Mouse (Mus musculus) midbrain, postnatal 0 days (tissue): ENCODE results near the gene Ccdc146. TPM values are rescaled to one million over a fixed set of nuclear protein-coding genes. Genes with fewer than 3 reads are reported as not detected.

ENCODE experiments used
- ATAC-seq: fragments of 200-750 bp; cut with Nextera tagmentation; 2 replicates; pipeline ENCODE4 v1.8.0; 2017; ENCODE audit warnings: moderate number of reproducible peaks, mild to moderate bottlenecking, moderate TSS enrichment, moderate library complexity; ENCODE audit not compliant: low FRiP score
- DNase-seq: peaks from one replicate; pipeline ENCODE4 v3.0.0-alpha.2; 2015; ENCODE audit warnings: low spot score
- H3K27ac ChIP-seq: fragments of 300-500 bp; sonication (generic); 2 replicates; pipeline ENCODE4 v1.5.1; 2014; ENCODE audit warnings: low read depth, mild to moderate bottlenecking, low read length, mixed read lengths
- H3K27me3 ChIP-seq: fragments of 300-500 bp; sonication (generic); 2 replicates; pipeline ENCODE4 v1.6.1; 2014; ENCODE audit warnings: low read length, control low read depth, mixed read lengths; ENCODE audit not compliant: insufficient read depth
- H3K36me3 ChIP-seq: fragments of 300-500 bp; sonication (generic); 2 replicates; pipeline ENCODE4 v1.6.1; 2014; ENCODE audit warnings: low read length, control low read depth, mixed read lengths; ENCODE audit not compliant: insufficient read depth
- H3K4me1 ChIP-seq: fragments of 300-500 bp; sonication (generic); 2 replicates; pipeline ENCODE4 v1.6.1; 2014; ENCODE audit warnings: mild to moderate bottlenecking, control low read depth, antibody characterized with exemption, low read length, mixed read lengths; ENCODE audit not compliant: insufficient read depth
- H3K4me2 ChIP-seq: fragments of 300-500 bp; sonication (generic); 2 replicates; pipeline ENCODE4 v1.6.1; 2014; ENCODE audit warnings: low read depth, mild to moderate bottlenecking, low read length, mixed read lengths; ENCODE audit not compliant: poor library complexity, severe bottlenecking
- H3K4me3 ChIP-seq: fragments of 300-500 bp; sonication (generic); 2 replicates; pipeline ENCODE4 v1.5.1; 2014; ENCODE audit warnings: low read depth, mild to moderate bottlenecking, low read length, moderate library complexity
- H3K9ac ChIP-seq: fragments of 300-500 bp; sonication (generic); replicated peaks from 2 replicates; pipeline ENCODE4 v1.6.1; 2014; ENCODE audit warnings: mild to moderate bottlenecking, low read length, moderate library complexity, mixed read lengths; ENCODE audit not compliant: poor library complexity, severe bottlenecking
- H3K9me3 ChIP-seq: fragments of 300-500 bp; sonication (generic); 2 replicates; pipeline ENCODE4 v1.6.1; 2016; ENCODE audit warnings: low read length, control low read depth
- CTCF ChIP-seq: IDR thresholded peaks from 2 replicates; pipeline ENCODE4 v1.5.1; 2016; ENCODE audit warnings: antibody characterized with exemption, mild to moderate bottlenecking
- WGBS: fragments of 180-500 bp; shearing (Covaris S2); extraction: QIAGEN DNeasy Blood & Tissue Kit; methylation state at CpG from one replicate; pipeline ENCODE4 v1.1.7; 2014; 5-methylcytosine and 5-hydroxymethylcytosine counted together
- polyA plus RNA-seq: library from polyadenylated mRNA; unstranded; fragments of >200 nt; fragmentation: Nextera tagmentation; extraction: Ambion mirVana; gene quantifications from 2 replicates; pipeline ENCODE4 v1.2.1, GENCODE M21; 2015
- total RNA-seq: library from RNA; depleted of rRNA; stranded (reverse); fragments of >200 nt; gene quantifications from 2 replicates; pipeline ENCODE4 v1.2.3, GENCODE M21; 2014

Ccdc146 gene
- total and polyA plus RNA-seq, 2 experiments from 2014 or later, result 0.27 to 0.74 TPM

DNA sequence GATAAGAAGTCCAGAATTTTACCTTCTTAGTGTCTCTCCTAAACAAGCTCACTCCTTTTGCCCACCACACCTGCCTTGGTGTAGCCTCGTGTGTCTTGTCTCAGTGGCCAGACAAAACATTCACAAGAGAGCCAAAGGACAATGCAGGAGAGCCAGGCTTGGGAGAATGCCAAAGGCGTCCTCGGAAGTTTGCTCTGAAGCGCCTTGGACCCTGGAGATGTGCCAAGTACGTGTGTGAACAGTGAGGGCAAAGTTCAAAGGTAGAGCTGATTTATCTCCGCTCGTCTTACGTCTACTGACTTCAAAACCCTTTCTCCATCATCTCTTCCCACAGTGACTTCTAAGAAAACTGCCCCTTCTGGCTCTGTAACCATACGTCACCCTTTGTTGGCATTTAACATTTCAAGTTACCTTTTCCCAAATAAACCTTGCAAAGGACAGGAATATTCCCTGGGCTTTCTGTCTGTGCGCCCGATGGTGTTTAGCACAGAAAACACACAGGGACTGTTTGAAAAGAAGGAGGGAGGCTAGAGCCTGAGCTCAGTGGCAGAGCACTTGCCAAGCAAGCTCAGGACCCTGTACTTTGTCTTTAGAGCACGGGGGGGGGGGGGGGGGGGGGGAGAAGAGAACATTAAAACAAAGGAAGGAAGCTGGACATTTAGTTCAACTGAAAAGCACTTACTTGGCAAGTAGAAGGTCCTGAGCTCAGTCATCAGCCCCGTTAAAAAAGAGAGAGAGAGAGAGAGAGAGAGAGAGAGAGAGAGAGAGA lies 32.7 kb downstream of the Ccdc146 start:
- Histone ChIP-seq H3K36me3 (no peaks in the 10 kb centered on the region), H3K4me3 (no peak overlapping the region), H3K9me3 (no peaks in the 10 kb centered on the region), H3K27me3 (no peaks in the 10 kb centered on the region), H3K4me1 (no peaks in the 10 kb centered on the region), H3K27ac (no peak overlapping the region), H3K4me2 (no peak overlapping the region), H3K9ac (no peak overlapping the region)
- ATAC-seq, result no peak
- DNase-seq, result no peak
- WGBS, result 57% methylated on average over 12 of the region's 13 CpGs
- no peak for TF ChIP-seq CTCF

GRCm38 (mm10) chr5:21388855-21389254 lies 35.6 kb downstream of the Ccdc146 start:
- ATAC-seq (no peak), DNase-seq (no peak)
- TF ChIP-seq CTCF, result no peak
- no peaks in the 10 kb centered on the region for H3K27me3 ChIP-seq
- H3K4me2 ChIP-seq, result no peak overlapping the region
- H3K27ac ChIP-seq, result no peak overlapping the region
- H3K9me3 ChIP-seq, result no peaks in the 10 kb centered on the region
- no peak overlapping the region for H3K4me3 ChIP-seq
- H3K36me3 ChIP-seq, result no peaks in the 10 kb centered on the region
- H3K9ac ChIP-seq, result no peak overlapping the region
- H3K4me1 ChIP-seq, result no peaks in the 10 kb centered on the region
- 87% methylated on average over 4 of the region's 4 CpGs for whole genome bisulfite sequencing

DNA sequence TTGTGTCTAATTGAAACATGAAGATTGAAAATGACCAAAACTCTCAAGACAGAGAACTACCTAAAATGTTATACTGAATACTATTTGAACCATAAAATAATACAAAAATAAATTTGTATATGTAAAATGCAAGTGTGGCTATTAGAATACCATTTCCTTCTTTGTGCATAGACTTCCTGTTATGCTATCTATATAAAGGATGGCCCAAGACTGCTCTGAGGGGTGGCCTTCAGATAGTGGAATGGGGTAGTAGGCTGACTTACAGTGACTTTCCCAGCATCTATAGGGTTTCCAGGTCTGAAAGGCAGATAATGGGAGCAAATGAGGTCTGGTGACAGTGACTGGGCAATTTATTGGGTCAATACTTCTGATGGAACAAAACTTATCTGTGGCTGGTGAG lies 37.1 kb downstream of the Ccdc146 start:
- Histone ChIP-seq H3K27me3 (no peaks in the 10 kb centered on the region), H3K4me2 (no peak overlapping the region), H3K27ac (no peak overlapping the region), H3K9ac (no peak overlapping the region), H3K4me3 (no peak overlapping the region), H3K4me1 (no peaks in the 10 kb centered on the region), H3K36me3 (no peaks in the 10 kb centered on the region), H3K9me3 (no peaks in the 10 kb centered on the region)
- ATAC-seq, result no peak
- DNase-seq, result no peak
- no peak for TF ChIP-seq CTCF

GRCm38 (mm10) chr5:21386432-21386831 lies 38.0 kb downstream of the Ccdc146 start:
- Histone ChIP-seq H3K4me3 (no peak overlapping the region), H3K27me3 (no peaks in the 10 kb centered on the region), H3K36me3 (no peaks in the 10 kb centered on the region), H3K4me2 (no peak overlapping the region), H3K4me1 (no peaks in the 10 kb centered on the region), H3K9me3 (no peaks in the 10 kb centered on the region), H3K9ac (no peak overlapping the region), H3K27ac (no peak overlapping the region)
- DNase-seq (no peak), ATAC-seq (no peak)
- 93% methylated on average over 4 of the region's 4 CpGs for WGBS
- no peak for TF ChIP-seq CTCF

DNA sequence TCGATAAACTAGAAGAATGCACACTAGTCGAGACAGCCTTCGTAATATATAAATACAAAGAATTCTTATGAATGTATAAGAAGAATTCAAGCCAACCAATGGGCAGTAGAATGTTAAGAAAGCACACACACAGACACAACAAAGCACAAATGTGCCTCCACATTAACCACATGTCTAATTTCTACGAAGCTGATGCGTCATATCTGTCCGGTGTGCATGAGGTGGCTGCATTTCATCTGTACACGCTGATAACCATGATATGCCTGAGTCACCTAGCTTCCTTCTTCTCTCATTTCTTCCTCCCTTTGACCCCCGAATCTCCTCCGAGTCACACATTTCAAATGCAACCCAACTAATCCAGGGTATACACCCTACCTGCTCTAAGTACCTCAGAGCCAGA lies 39.5 kb downstream of the Ccdc146 start:
- 95% methylated on average over 9 of the region's 9 CpGs for WGBS

GRCm38 (mm10) chr5:21384252-21384960 lies 40.1 kb downstream of the Ccdc146 start:
- no peak overlapping the region for H3K9ac ChIP-seq
- no peaks in the 10 kb centered on the region for H3K9me3 ChIP-seq
- no peak for TF ChIP-seq CTCF
- ATAC-seq (no peak), DNase-seq (no peak)
- 83% methylated on average over 13 of the region's 13 CpGs for WGBS
- no peaks in the 10 kb centered on the region for H3K27me3 ChIP-seq
- H3K4me1 ChIP-seq, result no peaks in the 10 kb centered on the region
- H3K27ac ChIP-seq, result no peak overlapping the region
- no peak overlapping the region for H3K4me2 ChIP-seq
- H3K4me3 ChIP-seq, result no peak overlapping the region
- no peaks in the 10 kb centered on the region for H3K36me3 ChIP-seq

More for the DNA sequence above, 39.5 kb downstream of the Ccdc146 start:
- Histone ChIP-seq H3K9ac (no peak overlapping the region), H3K27ac (no peak overlapping the region), H3K36me3 (no peaks in the 10 kb centered on the region), H3K4me1 (no peaks in the 10 kb centered on the region), H3K4me3 (no peak overlapping the region), H3K4me2 (no peak overlapping the region), H3K27me3 (no peaks in the 10 kb centered on the region), H3K9me3 (no peaks in the 10 kb centered on the region)
- ATAC-seq (no peak), DNase-seq (no peak)
- TF ChIP-seq CTCF, result no peak
